Mouse (Mus musculus) fat pad, adult 2 months (tissue): ENCODE data around the gene Pla2g2e.
"Not testable (repeated sequence)": the region's sequence is repeated elsewhere in the genome, so short reads cannot be mapped to it uniquely, and the experiment has no call there.

ENCODE experiments used
- DNase-seq: peaks from one replicate; pipeline ENCODE4 v3.0.0-alpha.2; 2011; ENCODE audit warnings: low read depth, low spot score; ENCODE audit errors: extremely low read depth

Gene Pla2g2e

DNA sequence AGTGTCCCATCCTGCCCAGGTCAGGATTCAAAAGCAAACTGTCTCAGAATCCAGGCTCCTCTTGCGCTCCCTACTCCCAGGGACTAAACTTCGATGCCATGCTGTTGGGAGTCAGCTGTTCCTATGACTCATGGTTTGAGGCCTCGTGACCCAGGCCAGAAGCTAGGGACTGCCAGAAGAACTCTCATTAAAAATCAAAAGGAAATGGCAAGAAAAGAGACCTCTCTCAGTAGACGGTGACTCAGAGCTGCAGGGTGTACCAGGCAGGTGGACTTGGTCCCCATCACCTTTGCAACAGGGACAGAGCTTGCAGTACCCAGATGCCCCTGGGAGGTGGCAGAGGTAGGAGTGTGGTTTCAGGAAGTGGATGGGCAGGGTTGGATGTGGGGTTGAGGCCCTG lies at the start of gene Pla2g2e:
TSS of gene Pla2g2e (plus strand) at position 212 of the 400 bp plus-strand sequence.
- no peak for DNase-seq

DNA sequence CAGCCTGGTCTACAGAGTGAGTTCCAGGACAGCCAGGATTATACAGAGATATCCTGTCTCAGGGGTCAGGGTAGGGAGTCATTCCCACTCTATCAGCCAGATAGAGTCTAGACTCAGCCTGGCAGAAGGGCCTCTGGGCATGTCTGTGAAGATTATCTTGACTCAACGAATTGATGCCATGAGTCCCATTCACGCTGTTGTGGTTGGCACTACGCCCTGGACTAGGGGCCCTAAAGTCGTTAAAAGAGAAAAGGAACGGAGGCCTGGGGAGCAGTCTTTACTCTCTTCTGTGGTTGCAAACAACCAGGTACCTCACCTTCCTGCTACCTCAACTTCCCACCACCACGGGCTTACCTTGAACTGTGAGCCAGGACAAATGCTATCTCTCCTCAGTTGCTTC lies 37.9 kb upstream of the Pla2g2e start:
- DNase-seq = no peak

DNA sequence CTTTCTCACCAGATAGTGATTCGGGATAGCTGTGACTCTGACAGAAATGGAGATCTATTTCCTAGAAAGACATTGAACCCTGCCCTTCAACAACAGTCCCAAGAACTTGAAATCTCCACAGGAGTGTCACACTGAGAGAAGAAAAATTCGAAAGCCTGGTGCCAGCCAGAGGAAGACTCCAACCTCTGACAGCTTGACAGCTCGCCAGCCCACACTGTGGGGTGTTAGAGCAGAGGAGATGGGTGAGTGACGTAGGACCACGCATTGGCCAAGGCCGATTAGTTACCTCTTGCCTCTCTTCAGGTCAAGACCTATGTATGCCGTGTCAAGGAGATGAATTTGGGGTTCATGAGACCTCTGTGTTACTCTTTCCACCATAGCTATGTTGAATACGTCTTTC lies 37.0 kb upstream of the Pla2g2e start:
- no peak for DNase-seq

DNA sequence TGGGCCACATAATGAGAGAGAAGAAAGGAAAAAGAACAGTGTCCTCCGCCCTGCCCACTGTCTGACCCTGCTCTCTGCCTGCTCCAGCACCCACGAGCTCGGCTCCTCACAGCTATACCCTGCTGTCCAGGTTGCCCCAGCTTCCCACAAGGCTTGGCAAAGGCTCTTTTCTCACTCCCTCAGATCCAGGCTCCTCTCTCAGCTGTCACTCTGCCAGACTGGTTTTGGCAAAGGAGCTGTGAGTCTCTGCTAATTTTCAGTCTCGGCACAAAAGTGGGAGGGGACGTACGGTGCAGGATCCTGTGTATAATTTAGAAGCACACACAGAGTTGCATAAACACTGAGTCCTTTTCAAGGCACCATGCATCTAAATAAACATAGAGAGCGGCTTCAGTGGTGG lies 36.4 kb upstream of the Pla2g2e start:
- DNase-seq = no peak

- DNase-seq = no peak
These were observed 26.3 kb upstream of the Pla2g2e start for GRCm38 (mm10) chr4:138851463-138851862.

- DNase-seq = no peak
These were observed 24.8 kb upstream of the Pla2g2e start for GRCm38 (mm10) chr4:138852961-138853360.

GRCm38 (mm10) chr4:138855092-138855632 lies 22.6 kb upstream of the Pla2g2e start:
- DNase-seq = no peak

DNA sequence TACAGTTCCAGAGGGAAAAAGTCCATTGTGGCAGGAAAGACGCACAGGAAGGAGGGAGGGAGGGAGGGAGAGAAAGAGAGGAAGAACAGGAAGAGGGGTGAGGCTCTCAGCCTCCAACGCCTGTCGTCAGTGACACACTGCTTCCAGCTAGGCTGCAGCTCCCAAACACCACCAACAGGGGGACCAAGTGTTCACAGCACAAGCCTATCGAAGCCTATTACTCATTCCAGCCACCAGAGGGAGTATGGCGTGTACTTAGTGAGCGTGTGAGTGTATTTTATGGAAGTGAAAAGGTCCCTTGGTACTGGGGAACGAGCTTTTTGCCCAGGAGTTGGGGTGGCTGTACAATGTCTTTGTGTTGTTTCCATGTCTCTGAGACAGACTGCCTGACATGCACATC lies 21.3 kb upstream of the Pla2g2e start:
- DNase-seq = no peak

- no peak for DNase-seq
These were observed 20.2 kb upstream of the Pla2g2e start for GRCm38 (mm10) chr4:138857576-138857975.

GRCm38 (mm10) chr4:138858446-138858845 lies 19.3 kb upstream of the Pla2g2e start:
- DNase-seq = no peak

- no peak for DNase-seq
These were observed 18.5 kb upstream of the Pla2g2e start for GRCm38 (mm10) chr4:138859245-138859644.

GRCm38 (mm10) chr4:138859728-138860127 lies 18.0 kb upstream of the Pla2g2e start:
- no peak for DNase-seq

DNA sequence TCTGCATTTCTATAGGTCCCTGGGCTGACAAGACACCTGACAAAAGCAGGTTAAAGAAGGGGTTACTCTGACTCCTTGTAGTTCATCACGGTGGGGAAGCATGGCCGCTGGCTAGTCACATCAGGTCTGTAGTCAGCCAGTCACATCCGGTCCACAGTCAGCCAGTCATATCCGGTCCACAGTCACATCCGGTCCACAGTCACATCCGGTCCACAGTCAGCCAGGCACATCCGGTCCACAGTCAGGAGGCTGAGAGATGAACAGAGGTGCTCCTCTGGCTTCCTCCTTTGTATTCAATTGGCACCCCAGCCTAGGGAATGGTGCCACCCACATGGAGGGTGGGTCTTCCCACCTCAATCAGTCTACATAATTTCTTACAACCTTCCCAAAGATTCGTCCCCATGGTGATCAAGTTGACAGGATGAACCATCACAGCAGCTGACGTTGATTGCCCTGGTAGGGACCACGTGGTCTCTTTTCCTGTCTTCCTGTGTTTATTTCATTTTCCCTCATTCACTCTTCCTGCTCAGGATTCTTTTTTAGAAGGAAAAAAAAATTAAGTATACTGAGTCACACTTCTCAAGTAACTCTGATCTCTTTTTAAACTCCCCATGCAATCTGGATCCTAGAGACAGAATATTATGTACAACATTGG lies 14.3 kb upstream of the Pla2g2e start, which contains the start of gene Pla2g5:
TSS of gene Pla2g5 (minus strand) at position 139 of the 655 bp plus-strand sequence.
- DNase-seq = no peak

- DNase-seq = no peak
These were observed 12.7 kb upstream of the Pla2g2e start for GRCm38 (mm10) chr4:138865092-138865491.

- DNase-seq = no peak
These were observed 11.8 kb upstream of the Pla2g2e start for GRCm38 (mm10) chr4:138865991-138866390.

DNA sequence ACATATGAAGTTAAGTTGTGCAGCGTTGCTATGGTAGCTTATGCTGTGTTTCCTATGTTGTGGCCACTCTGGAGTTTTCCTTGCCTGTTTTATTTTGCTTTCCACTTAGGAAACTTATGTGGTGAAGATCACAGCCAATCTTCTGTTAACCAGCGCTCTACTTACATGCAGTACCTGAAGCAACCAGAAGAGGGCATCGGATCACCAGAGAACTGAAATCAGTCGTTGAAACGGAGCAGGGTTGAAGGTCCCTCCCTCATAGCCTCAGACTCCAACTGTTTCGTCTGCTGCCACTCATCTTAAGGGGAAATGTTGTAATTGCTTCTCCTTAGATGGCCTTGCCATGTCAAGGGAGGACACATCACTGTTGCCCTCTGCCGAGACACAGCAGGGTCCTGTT lies 11.3 kb upstream of the Pla2g2e start:
- no peak for DNase-seq

DNA sequence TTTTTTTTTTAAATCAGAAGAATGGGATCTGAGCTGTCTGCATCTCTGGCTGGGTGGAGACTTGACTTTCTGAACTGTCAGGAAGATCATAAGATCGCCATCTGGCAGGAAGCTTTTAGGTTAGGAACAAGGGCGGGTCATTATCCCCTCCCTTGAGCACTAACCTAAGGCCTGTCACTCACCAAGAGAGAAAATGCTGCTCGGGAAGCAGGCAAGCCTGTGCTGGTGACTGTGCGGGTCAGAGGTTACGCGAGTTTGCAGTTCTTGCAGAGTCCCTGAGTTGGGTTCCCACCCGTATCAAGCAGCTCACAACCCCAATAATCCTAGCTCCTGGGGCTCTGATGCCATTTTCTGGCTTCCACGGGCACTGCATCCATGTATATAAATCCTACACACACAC lies 9.1 kb upstream of the Pla2g2e start:
- no peak for DNase-seq

DNA sequence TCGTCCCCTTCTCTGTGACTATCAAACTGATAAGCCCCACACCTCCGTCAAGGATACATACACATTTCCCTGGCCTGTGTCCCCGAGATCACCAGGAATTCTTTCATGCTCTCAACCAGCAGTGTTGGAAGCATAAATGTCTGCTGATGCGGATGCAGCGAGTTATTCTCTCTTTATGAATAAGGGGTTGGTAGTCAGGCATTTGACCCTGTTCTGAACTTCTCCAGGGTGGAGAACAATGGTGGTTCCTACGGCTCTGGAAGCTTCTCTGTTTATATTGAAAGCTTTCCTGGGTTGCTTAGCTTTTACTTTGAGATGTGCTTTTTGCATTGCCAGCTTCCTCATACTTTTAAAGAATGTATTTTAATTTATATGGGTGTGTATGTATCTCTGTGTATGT lies 3.9 kb upstream of the Pla2g2e start, which contains the start of gene Gm13030:
TSS of gene Gm13030 (minus strand) at position 101 of the 400 bp plus-strand sequence.
- no peak for DNase-seq

GRCm38 (mm10) chr4:138875275-138875674 lies 2.5 kb upstream of the Pla2g2e start:
- not testable (repeated sequence) for DNase-seq

DNA sequence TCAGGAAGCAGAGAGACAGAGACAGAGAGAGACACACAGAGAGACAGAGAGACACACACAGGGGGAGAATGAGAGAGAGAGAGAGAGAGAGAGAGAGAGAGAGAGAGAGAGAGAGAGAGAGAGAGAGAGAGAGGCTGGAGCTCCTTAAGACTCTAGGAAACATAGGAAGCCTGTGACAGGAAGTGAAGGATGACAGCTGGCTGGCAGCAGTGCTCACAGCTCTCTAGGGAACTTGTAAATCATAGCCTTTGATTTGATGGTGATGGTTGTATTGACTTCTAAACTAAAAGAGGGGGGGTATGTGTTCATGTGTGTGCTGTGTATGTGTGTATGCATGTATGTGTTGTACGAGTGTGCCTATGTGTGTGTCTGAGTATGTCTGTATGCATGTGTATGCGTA lies 1.8 kb upstream of the Pla2g2e start:
- DNase-seq = no peak

DNA sequence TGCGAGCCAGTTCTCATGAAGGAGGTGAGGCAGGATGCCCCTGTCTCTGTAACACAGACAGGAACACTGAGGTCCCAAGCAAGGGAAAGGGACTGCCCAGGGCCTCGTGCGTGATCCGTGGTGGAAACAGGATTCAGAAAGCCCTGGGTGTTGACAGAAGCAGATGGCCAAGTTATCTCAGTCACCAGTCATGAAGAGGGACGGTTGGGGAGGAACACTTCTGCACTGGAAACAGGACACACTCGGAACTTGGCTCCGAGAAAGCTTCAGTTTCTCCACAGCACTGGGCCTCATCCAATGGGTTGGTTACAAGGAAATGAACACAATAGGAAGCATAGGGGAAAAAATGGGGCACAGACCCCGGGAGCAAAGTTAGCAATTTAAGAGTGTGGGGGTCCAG lies 1.0 kb downstream of the Pla2g2e start:
- DNase-seq = no peak

DNA sequence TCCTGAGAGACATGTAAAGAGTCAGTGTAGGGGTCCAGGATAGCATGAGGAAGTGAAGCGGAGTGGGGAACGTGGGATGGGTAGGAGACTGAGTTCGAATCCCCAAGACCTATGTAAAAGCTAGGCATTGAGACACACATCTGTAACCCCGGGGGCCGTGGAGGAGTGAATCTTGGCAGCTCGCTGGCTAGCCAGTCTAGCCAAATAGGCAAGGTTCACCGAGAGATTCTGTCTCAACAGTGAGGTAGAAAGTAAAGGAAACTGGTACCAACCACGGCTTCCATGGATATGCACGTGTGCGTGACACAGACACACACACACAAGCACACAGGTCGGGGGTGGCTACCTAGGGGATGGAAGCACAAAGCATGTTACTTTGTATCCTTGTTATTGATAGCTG lies 2.1 kb downstream of the Pla2g2e start:
- DNase-seq = no peak
